Mouse (Mus musculus) CH12.LX (cell line): Measurements from ENCODE around the gene 1700016K19Rik. TPM values are rescaled to one million over a fixed set of nuclear protein-coding genes. Genes with fewer than 3 reads are reported as not detected.
A peak's percentile ranks its signal among the peaks of the same experiment; 100 is the strongest.

Source experiments
- DNase-seq: peaks from one replicate; pipeline ENCODE4 v3.0.0-alpha.2; 2013; ENCODE audit errors: extremely low read depth
- H3K27ac ChIP-seq: 2 replicates; pipeline ENCODE4 v1.5.1; 2012; ENCODE audit warnings: low read depth, mild to moderate bottlenecking, control low read depth, moderate library complexity; ENCODE audit not compliant: insufficient read depth
- H3K27me3 ChIP-seq: replicated peaks from 2 replicates; pipeline ENCODE3; 2012; ENCODE audit warnings: inconsistent platforms
- H3K36me3 ChIP-seq, 2 experiments: replicated peaks in 1 of 2; 2 replicates each; pipeline versions ENCODE3 to v1.6.1; 2012; ENCODE audit warnings: inconsistent platforms in 1 of 2, low read length in 1 of 2, mild to moderate bottlenecking in 1 of 2, mixed read lengths in 1 of 2, moderate library complexity in 1 of 2; ENCODE audit not compliant: control insufficient read depth in 1 of 2, insufficient read depth in 1 of 2
- H3K4me1 ChIP-seq, 2 experiments: 2 replicates each; pipeline ENCODE4 v1.6.1; 2012; ENCODE audit warnings: inconsistent platforms in 1 of 2, moderate library complexity in 1 of 2; ENCODE audit not compliant: insufficient read depth in 2 of 2, control insufficient read depth in 1 of 2
- H3K4me2 ChIP-seq: 2 replicates; pipeline ENCODE4 v1.6.1; 2012; ENCODE audit warnings: low read depth, mild to moderate bottlenecking, control low read depth; ENCODE audit not compliant: poor library complexity, insufficient read depth, severe bottlenecking
- H3K4me3 ChIP-seq, 3 experiments: fragments of 150-350 bp in 1 of 3; sonication (generic) in 1 of 3; replicated peaks in 1 of 3; 2 replicates each; pipeline versions ENCODE3 to v1.5.1; 2011 to 2012; ENCODE audit warnings: low read depth in 2 of 3, low read length in 2 of 3, mild to moderate bottlenecking in 2 of 3, moderate library complexity in 2 of 3, control low read depth in 1 of 3, improper control_type of control experiment in 1 of 3, inconsistent platforms in 1 of 3, mixed read lengths in 1 of 3; ENCODE audit not compliant: poor library complexity in 1 of 3
- H3K79me2 ChIP-seq: replicated peaks from 2 replicates; pipeline ENCODE4 v1.6.1; 2012; ENCODE audit warnings: mild to moderate bottlenecking, moderate library complexity; ENCODE audit not compliant: control insufficient read depth, poor library complexity, insufficient read depth, severe bottlenecking; ENCODE audit errors: extremely low read depth
- H3K9ac ChIP-seq: 2 replicates; pipeline ENCODE4 v1.6.1; 2012; ENCODE audit warnings: low read depth, mild to moderate bottlenecking, control low read depth, moderate library complexity; ENCODE audit not compliant: insufficient read depth
- H3K9me3 ChIP-seq: replicated peaks from 2 replicates; pipeline ENCODE3; 2012; ENCODE audit warnings: low read length, inconsistent platforms, mixed read lengths
- CTCF ChIP-seq, 2 experiments: IDR thresholded peaks in 1 of 2; conservative IDR thresholded peaks in 1 of 2; 2 replicates each; pipeline ENCODE4 v1.5.1; 2011 to 2012; ENCODE audit warnings: low read depth in 2 of 2, low read length in 2 of 2, improper control_type of control experiment in 1 of 2, inconsistent platforms in 1 of 2, mild to moderate bottlenecking in 1 of 2, moderate library complexity in 1 of 2
- ETS1 ChIP-seq: conservative IDR thresholded peaks from 2 replicates; pipeline ENCODE4 v1.6.1; 2012; ENCODE audit warnings: low read depth, mild to moderate bottlenecking, inconsistent platforms, low read length, improper control_type of control experiment, moderate library complexity
- GABPA ChIP-seq: IDR thresholded peaks from 2 replicates; pipeline ENCODE4 v1.6.1; 2012; ENCODE audit warnings: low read depth, low read length, improper control_type of control experiment, inconsistent platforms; ENCODE audit not compliant: insufficient replicate concordance
- IRF4 ChIP-seq: IDR thresholded peaks from 2 replicates; pipeline ENCODE4 v1.6.1; 2014; ENCODE audit warnings: low read depth, mild to moderate bottlenecking, inconsistent platforms, low read length, improper control_type of control experiment
- JUND ChIP-seq: conservative IDR thresholded peaks from 2 replicates; pipeline ENCODE4 v1.6.1; 2011; ENCODE audit warnings: low read depth, low read length, improper control_type of control experiment
- MAFK ChIP-seq: IDR thresholded peaks from 2 replicates; pipeline ENCODE4 v1.6.1; 2011; ENCODE audit warnings: low read length, improper control_type of control experiment; ENCODE audit not compliant: insufficient replicate concordance
- MXI1 ChIP-seq: IDR thresholded peaks from 2 replicates; pipeline ENCODE4 v1.6.1; 2011; ENCODE audit warnings: mild to moderate bottlenecking, low read depth, low read length, improper control_type of control experiment
- NRF1 ChIP-seq: IDR thresholded peaks from 2 replicates; pipeline ENCODE4 v1.6.1; 2014; ENCODE audit warnings: low read depth, mild to moderate bottlenecking, inconsistent platforms, low read length, improper control_type of control experiment, moderate library complexity
- POLR2AphosphoS2 ChIP-seq: IDR thresholded peaks from 2 replicates; pipeline ENCODE4 v1.6.1; 2011; ENCODE audit warnings: low read depth, low read length, improper control_type of control experiment
- RAD21 ChIP-seq: IDR thresholded peaks from 2 replicates; pipeline ENCODE4 v1.6.1; 2011; ENCODE audit warnings: low read depth, mild to moderate bottlenecking, low read length, improper control_type of control experiment, moderate library complexity
- RCOR1 ChIP-seq: conservative IDR thresholded peaks from 2 replicates; pipeline ENCODE4 v1.6.1; 2012; ENCODE audit warnings: low read depth, mild to moderate bottlenecking, inconsistent platforms, low read length, improper control_type of control experiment
- TBP ChIP-seq: conservative IDR thresholded peaks from 2 replicates; pipeline ENCODE4 v1.6.1; 2011; ENCODE audit warnings: low read depth, low read length, improper control_type of control experiment
- UBTF ChIP-seq: IDR thresholded peaks from 2 replicates; pipeline ENCODE4 v1.6.1; 2012; ENCODE audit warnings: low read depth, mild to moderate bottlenecking, inconsistent platforms, low read length, improper control_type of control experiment, moderate library complexity
- USF1 ChIP-seq: IDR thresholded peaks from 2 replicates; pipeline ENCODE4 v1.6.1; 2014; ENCODE audit warnings: low read depth, mild to moderate bottlenecking, inconsistent platforms, low read length, improper control_type of control experiment
- USF2 ChIP-seq: conservative IDR thresholded peaks from 2 replicates; pipeline ENCODE4 v1.6.1; 2011; ENCODE audit warnings: low read depth, low read length, improper control_type of control experiment
- ZC3H11A ChIP-seq: IDR thresholded peaks from 2 replicates; pipeline ENCODE4 v1.6.1; 2012; ENCODE audit warnings: low read depth, mild to moderate bottlenecking, inconsistent platforms, low read length, improper control_type of control experiment
- ZNF384 ChIP-seq: IDR thresholded peaks from 2 replicates; pipeline ENCODE4 v1.6.1; 2012; ENCODE audit warnings: low read depth, low read length, improper control_type of control experiment, inconsistent platforms
- dilution Hi-C: fragments of 300-500 bp; cut with MboI; formaldehyde crosslinking; loops from 2 replicates; pipeline ENCODE4 v1.14.3; 2020; ENCODE audit warnings: low sequenced_read_pairs; ENCODE audit not compliant: extremely low pct_unique_long_range_greater_than_20kb, extremely low pct_ligation_motif_present
- in situ Hi-C: fragments of 300-500 bp; cut with MboI; formaldehyde crosslinking; loops from 3 replicates; pipeline ENCODE4 v1.14.3; 2019; ENCODE audit warnings: low sequenced_read_pairs, low pct_ligation_motif_present, low pct_unique_long_range_greater_than_20kb, mixed read lengths
- polyA plus RNA-seq: library from polyadenylated mRNA; unstranded; fragments of >175 nt; gene quantifications from 2 replicates; pipeline ENCODE4 v1.2.1, GENCODE M21; 2012; ENCODE audit warnings: low read depth; ENCODE audit not compliant: insufficient read length
- total RNA-seq, 2 experiments: library from RNA; depleted of rRNA; stranded (reverse); fragments of 300-350 nt in 1 of 2; fragments of >200 nt in 1 of 2; gene quantifications; 2 replicates each; pipeline ENCODE4 v1.2.3; 2012 to 2014

1700016K19Rik gene
- total and polyA plus RNA-seq, 3 experiments, result 0.76 TPM; not detected in 2

DNA sequence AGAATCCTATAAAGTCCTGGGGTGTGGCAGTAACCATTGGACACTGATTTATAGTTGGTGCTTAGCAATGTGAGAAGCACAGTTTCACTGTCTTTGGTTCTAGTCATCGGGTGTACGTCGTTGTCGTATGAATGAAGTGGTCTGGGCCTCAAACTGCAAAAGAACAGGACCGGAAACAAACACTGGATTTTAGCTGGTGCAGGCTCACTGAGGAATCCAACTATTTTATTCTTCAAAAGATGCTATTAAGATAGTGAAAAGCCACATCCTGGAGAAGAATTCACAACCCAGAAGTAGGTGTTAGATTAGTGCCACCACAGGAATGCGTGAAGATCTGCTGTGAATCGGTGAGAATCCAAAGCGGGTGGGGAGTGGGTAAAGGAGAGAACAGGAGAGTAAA lies 43.1 kb upstream of the 1700016K19Rik start:
- peaks cover 2% of the 10 kb centered on the region for H3K27me3 ChIP-seq
- in situ Hi-C loops, result no loop called here

DNA sequence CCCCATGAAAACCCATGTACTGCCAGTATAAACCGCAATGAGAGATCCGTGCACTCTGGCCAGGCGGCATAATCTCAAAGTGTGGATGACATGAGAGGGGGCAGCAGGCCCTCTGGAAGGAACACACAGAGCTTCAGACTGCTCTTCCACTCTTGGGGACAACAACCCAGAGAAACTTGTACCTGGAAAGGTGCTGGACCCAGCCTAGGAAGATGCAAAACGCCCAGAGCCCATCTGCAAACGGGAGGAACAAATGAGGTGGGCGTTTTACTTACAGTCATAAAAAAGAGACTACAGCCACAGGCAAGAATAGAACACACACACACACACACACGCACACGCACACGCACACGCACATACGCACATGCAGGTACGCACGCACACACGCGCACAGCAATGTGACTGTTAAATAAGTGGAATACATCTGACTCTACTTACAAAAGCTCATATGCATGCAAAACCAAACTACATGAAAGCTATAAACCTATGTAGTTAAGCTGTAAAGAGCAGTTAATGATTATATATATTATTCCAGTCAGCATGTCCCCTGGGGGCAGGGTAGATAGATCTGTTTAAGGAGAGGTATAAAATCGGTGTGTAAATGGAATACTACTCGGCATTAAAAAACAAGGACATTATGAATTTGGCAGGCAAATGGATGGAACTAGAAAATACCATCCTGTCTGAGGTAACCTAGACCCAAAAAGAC lies 42.4 kb upstream of the 1700016K19Rik start:
- dilution Hi-C loops, result no loop called here
- H3K36me3 ChIP-seq, result no peaks in the 10 kb centered on the region
- DNase-seq, result no peak
- TF ChIP-seq ZNF384, result no peak
- no peak for TF ChIP-seq UBTF
- no peak for TF ChIP-seq ETS1
- TF ChIP-seq USF1, result no peak
- no peak for TF ChIP-seq ZC3H11A
- no peak for TF ChIP-seq RCOR1
- no peak for TF ChIP-seq MXI1
- TF ChIP-seq RAD21, result no peak
- no peak overlapping the region for H3K27ac ChIP-seq
- no peaks in the 10 kb centered on the region for H3K4me1 ChIP-seq
- H3K4me2 ChIP-seq, result no peak overlapping the region
- H3K27me3 ChIP-seq, result peaks cover 7% of the 10 kb centered on the region
- no peaks in the 10 kb centered on the region for H3K79me2 ChIP-seq
- no peak overlapping the region for H3K9ac ChIP-seq
- in situ Hi-C loops, result no loop called here
- peaks cover 5% of the 10 kb centered on the region for H3K9me3 ChIP-seq
- no peak overlapping the region for H3K4me3 ChIP-seq

More for the DNA sequence above, 43.1 kb upstream of the 1700016K19Rik start:
- TF ChIP-seq JUND (no peak), MAFK (no peak), CTCF (conservative IDR thresholded peaks at IDR 0.05 in 1 of 2, IDR thresholded peaks at IDR 0.05 in 1 of 2; ENCODE audit: low read depth in 2 of 2, low read length in 2 of 2) (0 out of 4 replicates have a peak, but pooled peaks of 1 of the 2 experiments have one; percentile 8), USF1 (no peak)
- H3K9ac ChIP-seq, result no peak overlapping the region
- H3K9me3 ChIP-seq, result peaks cover 5% of the 10 kb centered on the region
- H3K4me1 ChIP-seq, result peaks cover 0 to 4% of the 10 kb centered on the region in 2 experiments; a peak in 1 of 4 replicates
- H3K4me3 ChIP-seq, result no peak overlapping the region
- no peaks in the 10 kb centered on the region for H3K36me3 ChIP-seq
- H3K79me2 ChIP-seq, result no peaks in the 10 kb centered on the region
- DNase-seq, result no peak
- dilution Hi-C loops, result no loop called here
- H3K4me2 ChIP-seq, result no peak overlapping the region
- no peak overlapping the region for H3K27ac ChIP-seq

DNA sequence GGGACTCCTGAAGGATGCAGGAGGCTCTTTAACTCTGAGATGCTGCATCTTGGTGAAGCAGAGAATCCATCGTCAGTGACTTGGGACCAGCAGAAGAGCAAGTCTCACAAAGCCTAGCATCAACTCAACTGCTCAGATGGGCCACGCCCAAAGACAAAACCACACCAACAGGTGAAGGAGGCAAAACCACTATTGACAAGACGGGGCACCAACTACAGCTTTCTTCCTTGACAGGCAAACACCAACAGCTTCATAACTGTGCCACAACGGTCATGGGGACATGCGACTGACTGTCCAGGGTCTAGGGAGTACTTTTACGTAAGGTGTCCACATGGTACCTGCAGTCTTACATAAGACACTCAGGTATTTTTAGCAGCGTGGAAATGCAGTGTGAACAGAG lies 37.9 kb upstream of the 1700016K19Rik start:
- Histone ChIP-seq H3K79me2 (no peaks in the 10 kb centered on the region), H3K4me1 (peaks cover 0 to 7% of the 10 kb centered on the region in 2 experiments; a peak in 2 of 4 replicates), H3K27me3 (peaks cover 47% of the 10 kb centered on the region), H3K36me3 (no peaks in the 10 kb centered on the region), H3K4me2 (no peak overlapping the region), H3K4me3 (no peak overlapping the region)
- dilution Hi-C loops, result no loop called here
- no peak for TF ChIP-seq MXI1
- no peak for TF ChIP-seq POLR2AphosphoS2
- no peak for TF ChIP-seq GABPA
- no peak for TF ChIP-seq TBP
- TF ChIP-seq ZNF384, result no peak
- TF ChIP-seq RAD21, result no peak
- TF ChIP-seq USF2, result no peak
- no peak for TF ChIP-seq NRF1
- no peak for TF ChIP-seq IRF4
- TF ChIP-seq, all 38 proteins: peak for 0
- in situ Hi-C loops, result loop anchor here (10.0 kb wide), 1 partner anchor 247 kb away; no protein-coding TSS in a partner anchor
- Histone ChIP-seq H3K9ac (no peak overlapping the region), H3K27ac (no peak overlapping the region), H3K9me3 (peaks cover 5% of the 10 kb centered on the region)
- DNase-seq, result no peak
